Mouse (Mus musculus) kidney, embryonic 14.5 days (tissue): Measurements from ENCODE around the gene Supt3. TPM values are rescaled to one million over a fixed set of nuclear protein-coding genes. Genes with fewer than 3 reads are reported as not detected.

Source experiments
- ATAC-seq: fragments of 200-750 bp; cut with Nextera tagmentation; 2 replicates; pipeline ENCODE4 v1.8.0; 2017; ENCODE audit warnings: moderate number of reproducible peaks, mild to moderate bottlenecking, moderate TSS enrichment, moderate library complexity; ENCODE audit not compliant: low FRiP score, low TSS enrichment
- H3K27ac ChIP-seq: fragments of 300-500 bp; sonication (generic); 2 replicates; pipeline ENCODE4 v1.5.1; 2014; ENCODE audit warnings: low read depth, mild to moderate bottlenecking, low read length, moderate library complexity, mixed read lengths
- H3K27me3 ChIP-seq: fragments of 300-500 bp; sonication (generic); 2 replicates; pipeline ENCODE4 v1.6.1; 2014; ENCODE audit warnings: mild to moderate bottlenecking, low read length; ENCODE audit not compliant: control insufficient read depth, insufficient read depth
- H3K36me3 ChIP-seq: fragments of 300-500 bp; sonication (generic); 2 replicates; pipeline ENCODE4 v1.6.1; 2014; ENCODE audit warnings: low read length, mixed read lengths; ENCODE audit not compliant: control insufficient read depth, insufficient read depth
- H3K4me1 ChIP-seq: fragments of 300-500 bp; sonication (generic); 2 replicates; pipeline ENCODE4 v1.6.1; 2014; ENCODE audit warnings: low read length, mixed read lengths; ENCODE audit not compliant: control insufficient read depth, insufficient read depth
- H3K4me2 ChIP-seq: fragments of 300-500 bp; sonication (generic); replicated peaks from 2 replicates; pipeline ENCODE4 v1.6.1; 2014; ENCODE audit warnings: low read depth, mild to moderate bottlenecking, low read length
- H3K4me3 ChIP-seq: fragments of 300-500 bp; sonication (generic); 2 replicates; pipeline ENCODE4 v1.5.1; 2014; ENCODE audit warnings: mild to moderate bottlenecking, low read length
- H3K9ac ChIP-seq: fragments of 300-500 bp; sonication (generic); 2 replicates; pipeline ENCODE4 v1.6.1; 2014; ENCODE audit warnings: low read depth, mild to moderate bottlenecking, low read length, moderate library complexity
- H3K9me3 ChIP-seq: fragments of 300-500 bp; sonication (generic); 2 replicates; pipeline ENCODE4 v1.6.1; 2016; ENCODE audit warnings: low read length; ENCODE audit not compliant: control insufficient read depth
- WGBS: fragments of 180-500 bp; shearing (Covaris S2); extraction: QIAGEN DNeasy Blood & Tissue Kit; methylation state at CpG from one replicate; pipeline ENCODE4 v1.1.7; 2014; 5-methylcytosine and 5-hydroxymethylcytosine counted together
- polyA plus RNA-seq: library from polyadenylated mRNA; unstranded; fragments of >200 nt; fragmentation: Nextera tagmentation; extraction: Ambion mirVana; gene quantifications from 2 replicates; pipeline ENCODE4 v1.2.1, GENCODE M21; 2014

Gene Supt3
- polyA plus RNA-seq, 1 experiment from 2014 or later, result 26.5 TPM

GRCm38 (mm10) chr17:45065465-45065864 lies 288.5 kb downstream of the Supt3 start:
- no peaks in the 10 kb centered on the region for H3K36me3 ChIP-seq
- no peaks in the 10 kb centered on the region for H3K4me1 ChIP-seq
- no peak overlapping the region for H3K9ac ChIP-seq
- H3K27me3 ChIP-seq, result no peaks in the 10 kb centered on the region
- no peak overlapping the region for H3K4me2 ChIP-seq
- no peak overlapping the region for H3K27ac ChIP-seq
- H3K9me3 ChIP-seq, result no peaks in the 10 kb centered on the region
- ATAC-seq, result no peak
- WGBS, result 87% methylated on average over 2 of the region's 2 CpGs
- H3K4me3 ChIP-seq, result no peak overlapping the region

- 82% methylated on average over 3 of the region's 3 CpGs for WGBS
- no peaks in the 10 kb centered on the region for H3K36me3 ChIP-seq
- ATAC-seq, result no peak
- H3K27ac ChIP-seq, result no peak overlapping the region
- no peak overlapping the region for H3K9ac ChIP-seq
- no peaks in the 10 kb centered on the region for H3K9me3 ChIP-seq
- H3K4me1 ChIP-seq, result no peaks in the 10 kb centered on the region
- H3K4me3 ChIP-seq, result no peak overlapping the region
- no peak overlapping the region for H3K4me2 ChIP-seq
- H3K27me3 ChIP-seq, result no peaks in the 10 kb centered on the region
Measured at GRCm38 (mm10) chr17:45067441-45067840, 290.5 kb downstream of the Supt3 start.

- H3K4me1 ChIP-seq, result no peaks in the 10 kb centered on the region
- no peak overlapping the region for H3K27ac ChIP-seq
- no peaks in the 10 kb centered on the region for H3K36me3 ChIP-seq
- no peak overlapping the region for H3K4me2 ChIP-seq
- H3K27me3 ChIP-seq, result no peaks in the 10 kb centered on the region
- 39% methylated on average over 7 of the region's 7 CpGs for WGBS
- ATAC-seq, result no peak
- no peak overlapping the region for H3K9ac ChIP-seq
- H3K4me3 ChIP-seq, result no peak overlapping the region
- H3K9me3 ChIP-seq, result no peaks in the 10 kb centered on the region
Measured at GRCm38 (mm10) chr17:45068321-45068720, 291.4 kb downstream of the Supt3 start.

- Histone ChIP-seq H3K4me2 (no peak overlapping the region), H3K9ac (no peak overlapping the region), H3K4me1 (no peaks in the 10 kb centered on the region), H3K9me3 (no peaks in the 10 kb centered on the region), H3K36me3 (no peaks in the 10 kb centered on the region), H3K4me3 (no peak overlapping the region), H3K27me3 (no peaks in the 10 kb centered on the region), H3K27ac (no peak overlapping the region)
- WGBS, result 64% methylated on average over 7 of the region's 7 CpGs
- no peak for ATAC-seq
Measured at GRCm38 (mm10) chr17:45072495-45073347, 295.8 kb downstream of the Supt3 start.

- Histone ChIP-seq H3K9ac (no peak overlapping the region), H3K27me3 (no peaks in the 10 kb centered on the region), H3K4me3 (no peak overlapping the region), H3K36me3 (no peaks in the 10 kb centered on the region), H3K4me1 (no peaks in the 10 kb centered on the region), H3K27ac (no peak overlapping the region), H3K4me2 (no peak overlapping the region), H3K9me3 (no peaks in the 10 kb centered on the region)
- 86% methylated on average over 8 of the region's 8 CpGs for WGBS
- no peak for ATAC-seq
Measured at GRCm38 (mm10) chr17:45073348-45073634, 296.3 kb downstream of the Supt3 start.

- H3K27ac ChIP-seq, result no peak overlapping the region
- no peaks in the 10 kb centered on the region for H3K4me1 ChIP-seq
- no peaks in the 10 kb centered on the region for H3K27me3 ChIP-seq
- no peak overlapping the region for H3K9ac ChIP-seq
- no peak for ATAC-seq
- H3K4me3 ChIP-seq, result no peak overlapping the region
- H3K36me3 ChIP-seq, result no peaks in the 10 kb centered on the region
- no peaks in the 10 kb centered on the region for H3K9me3 ChIP-seq
- 88% methylated on average over 3 of the region's 3 CpGs for WGBS
- no peak overlapping the region for H3K4me2 ChIP-seq
Measured at GRCm38 (mm10) chr17:45073779-45074178, 296.8 kb downstream of the Supt3 start.

GRCm38 (mm10) chr17:45076951-45077350 lies 300.0 kb downstream of the Supt3 start:
- H3K4me2 ChIP-seq, result no peak overlapping the region
- 0 out of 2 replicates have a peak, but pooled peaks cover 4% of the 10 kb centered on the region for H3K4me1 ChIP-seq
- 87% methylated on average over 4 of the region's 4 CpGs for WGBS
- no peaks in the 10 kb centered on the region for H3K27me3 ChIP-seq
- no peaks in the 10 kb centered on the region for H3K36me3 ChIP-seq
- no peak overlapping the region for H3K27ac ChIP-seq
- H3K4me3 ChIP-seq, result no peak overlapping the region
- no peak for ATAC-seq
- H3K9ac ChIP-seq, result no peak overlapping the region
- H3K9me3 ChIP-seq, result no peaks in the 10 kb centered on the region

GRCm38 (mm10) chr17:45077921-45078640 lies 301.1 kb downstream of the Supt3 start:
- Histone ChIP-seq H3K27ac (no peak overlapping the region), H3K36me3 (no peaks in the 10 kb centered on the region), H3K4me2 (no peak overlapping the region), H3K9ac (no peak overlapping the region), H3K27me3 (no peaks in the 10 kb centered on the region), H3K4me1 (0 out of 2 replicates have a peak, but pooled peaks cover 7% of the 10 kb centered on the region), H3K9me3 (no peaks in the 10 kb centered on the region), H3K4me3 (no peak overlapping the region)
- WGBS, result 79% methylated on average over 14 of the region's 14 CpGs
- no peak for ATAC-seq

- 54% methylated on average over 8 of the region's 8 CpGs for WGBS
- Histone ChIP-seq H3K9me3 (no peaks in the 10 kb centered on the region), H3K36me3 (no peaks in the 10 kb centered on the region), H3K4me2 (no peak overlapping the region), H3K4me3 (no peak overlapping the region), H3K9ac (no peak overlapping the region), H3K27me3 (no peaks in the 10 kb centered on the region), H3K27ac (no peak overlapping the region), H3K4me1 (0 out of 2 replicates have a peak, but pooled peaks cover 7% of the 10 kb centered on the region)
- ATAC-seq, result no peak
Measured at GRCm38 (mm10) chr17:45081521-45081920, 304.6 kb downstream of the Supt3 start.
